Mouse (Mus musculus) liver, embryonic 13.5 days (tissue): ENCODE data around the gene Tepp. TPM values are rescaled to one million over a fixed set of nuclear protein-coding genes. Genes with fewer than 3 reads are reported as not detected.

Experiments used
- ATAC-seq: fragments of 200-750 bp; cut with Nextera tagmentation; 2 replicates; pipeline ENCODE4 v1.8.0; 2017; ENCODE audit warnings: low read depth, mild to moderate bottlenecking, moderate number of reproducible peaks, moderate library complexity
- DNase-seq: peaks from one replicate; pipeline ENCODE4 v3.0.0; 2022
- H3K27ac ChIP-seq: fragments of 300-500 bp; sonication (generic); 2 replicates; pipeline ENCODE4 v1.5.1; 2015; ENCODE audit warnings: moderate library complexity, mild to moderate bottlenecking, inconsistent platforms
- H3K27me3 ChIP-seq: fragments of 300-500 bp; sonication (generic); 2 replicates; pipeline ENCODE4 v1.6.1; 2015; ENCODE audit warnings: mild to moderate bottlenecking, inconsistent platforms
- H3K36me3 ChIP-seq: fragments of 300-500 bp; sonication (generic); 2 replicates; pipeline ENCODE4 v1.6.1; 2015; ENCODE audit warnings: mild to moderate bottlenecking, inconsistent platforms
- H3K4me1 ChIP-seq: fragments of 300-500 bp; sonication (generic); replicated peaks from 2 replicates; pipeline ENCODE4 v1.6.1; 2015; ENCODE audit warnings: inconsistent platforms
- H3K4me2 ChIP-seq: fragments of 300-500 bp; sonication (generic); 2 replicates; pipeline ENCODE4 v1.6.1; 2015; ENCODE audit warnings: inconsistent platforms, mild to moderate bottlenecking, moderate library complexity
- H3K4me3 ChIP-seq: fragments of 300-500 bp; sonication (generic); replicated peaks from 2 replicates; pipeline ENCODE4 v1.5.1; 2015; ENCODE audit warnings: mild to moderate bottlenecking, inconsistent platforms
- H3K9ac ChIP-seq: fragments of 300-500 bp; sonication (generic); 2 replicates; pipeline ENCODE4 v1.6.1; 2015; ENCODE audit warnings: mild to moderate bottlenecking, inconsistent platforms
- H3K9me3 ChIP-seq: fragments of 300-500 bp; sonication (generic); replicated peaks from 2 replicates; pipeline ENCODE4 v1.6.1; 2016; ENCODE audit warnings: inconsistent platforms
- WGBS: fragments of 180-500 bp; shearing (Covaris S2); methylation state at CpG from one replicate; pipeline ENCODE4 v1.1.7; 2015; ENCODE audit not compliant: insufficient replicate concordance; 5-methylcytosine and 5-hydroxymethylcytosine counted together
- polyA plus RNA-seq: library from polyadenylated mRNA; unstranded; fragments of >200 nt; fragmentation: Nextera tagmentation; extraction: Ambion mirVana; gene quantifications from 2 replicates; pipeline ENCODE4 v1.2.1, GENCODE M21; 2015

Gene Tepp
- polyA plus RNA-seq, 1 experiment from 2014 or later = not detected

DNA sequence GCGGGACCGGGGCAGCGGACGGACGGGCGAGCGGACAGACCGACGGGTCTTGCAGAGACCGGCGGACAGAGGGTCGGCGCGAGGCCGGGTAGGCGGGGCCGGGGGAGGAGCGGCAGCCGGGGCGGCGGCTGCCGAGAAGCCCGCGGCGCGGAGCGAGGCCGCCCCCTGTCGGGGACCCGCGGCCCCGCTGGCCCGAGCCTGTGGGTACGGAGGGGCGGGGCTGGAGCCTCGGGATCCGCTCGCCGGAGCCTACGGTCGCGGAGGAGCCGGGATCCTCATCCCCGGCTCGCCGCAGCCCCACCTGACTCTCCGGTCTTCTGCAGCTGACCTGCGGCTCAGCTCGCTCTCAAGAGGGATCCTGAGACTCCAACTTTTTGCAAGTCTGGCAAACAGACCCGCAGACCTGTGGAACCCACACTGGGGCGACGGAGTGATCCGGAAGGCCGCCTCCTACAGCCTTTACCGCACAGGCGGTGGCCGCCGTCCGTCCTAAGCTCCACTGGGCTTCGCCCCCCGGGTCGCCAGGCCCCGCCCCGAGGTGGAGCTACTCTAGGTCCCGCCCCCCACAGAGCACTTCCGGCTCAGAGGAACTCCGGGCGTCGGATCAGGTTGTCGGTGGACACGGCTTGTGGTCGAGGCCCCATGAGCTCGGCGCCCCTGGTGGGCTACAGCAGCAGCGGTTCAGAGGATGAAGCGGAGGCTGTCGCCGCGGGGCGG lies 21.5 kb downstream of the Tepp start, which contains the start of the genes Zfp319 and Usb1:
Gene Zfp319 (minus strand): TSS at position 231 of the 717 bp plus-strand sequence.
Gene Usb1 (plus strand): TSS at position 565 of the 717 bp plus-strand sequence.
- no peaks in the 10 kb centered on the region for H3K27me3 ChIP-seq
- H3K9me3 ChIP-seq = no peaks in the 10 kb centered on the region
- H3K4me1 ChIP-seq = peaks cover 33% of the 10 kb centered on the region
- H3K36me3 ChIP-seq = peaks cover 40% of the 10 kb centered on the region
- H3K9ac ChIP-seq = peak within 1 kb of the TSS; percentile 85
- under 1% methylated on average over 77 of the region's 80 CpGs for WGBS
- H3K4me3 ChIP-seq = peak within 1 kb of the TSS; percentile 75
- peak; percentile 91 for ATAC-seq
- H3K27ac ChIP-seq = peak within 1 kb of the TSS; percentile 93
- H3K4me2 ChIP-seq = peak within 1 kb of the TSS; percentile 95
- peak; percentile 90 for DNase-seq

GRCm38 (mm10) chr8:95332437-95333199 lies 22.3 kb downstream of the Tepp start:
- Histone ChIP-seq H3K36me3 (peaks cover 39% of the 10 kb centered on the region), H3K27me3 (no peaks in the 10 kb centered on the region), H3K4me1 (peaks cover 33% of the 10 kb centered on the region), H3K9me3 (no peaks in the 10 kb centered on the region), H3K27ac (peak overlapping the region; percentile 93), H3K9ac (peak overlapping the region; percentile 85), H3K4me3 (peak overlapping the region; percentile 75), H3K4me2 (peak overlapping the region; percentile 95)
- 22% methylated on average over 21 of the region's 21 CpGs for WGBS
- DNase-seq (no peak), ATAC-seq (no peak)

GRCm38 (mm10) chr8:95335706-95336105 lies 25.3 kb downstream of the Tepp start:
- Histone ChIP-seq H3K4me1 (peaks cover 22% of the 10 kb centered on the region), H3K4me3 (no peak overlapping the region), H3K36me3 (peaks cover 25% of the 10 kb centered on the region), H3K9ac (no peak overlapping the region), H3K9me3 (no peaks in the 10 kb centered on the region), H3K4me2 (no peak overlapping the region), H3K27ac (no peak overlapping the region), H3K27me3 (no peaks in the 10 kb centered on the region)
- WGBS = 49% methylated on average over 1 of the region's 1 CpGs
- ATAC-seq (no peak), DNase-seq (no peak)

- H3K27ac ChIP-seq = no peak overlapping the region
- no peak overlapping the region for H3K4me2 ChIP-seq
- H3K4me1 ChIP-seq = peaks cover 16% of the 10 kb centered on the region
- no peak for ATAC-seq
- H3K9ac ChIP-seq = no peak overlapping the region
- H3K36me3 ChIP-seq = peaks cover 25% of the 10 kb centered on the region
- DNase-seq = no peak
- no peak overlapping the region for H3K4me3 ChIP-seq
- H3K27me3 ChIP-seq = no peaks in the 10 kb centered on the region
- H3K9me3 ChIP-seq = no peaks in the 10 kb centered on the region
Observed at GRCm38 (mm10) chr8:95336363-95336762, 26.0 kb downstream of the Tepp start.

DNA sequence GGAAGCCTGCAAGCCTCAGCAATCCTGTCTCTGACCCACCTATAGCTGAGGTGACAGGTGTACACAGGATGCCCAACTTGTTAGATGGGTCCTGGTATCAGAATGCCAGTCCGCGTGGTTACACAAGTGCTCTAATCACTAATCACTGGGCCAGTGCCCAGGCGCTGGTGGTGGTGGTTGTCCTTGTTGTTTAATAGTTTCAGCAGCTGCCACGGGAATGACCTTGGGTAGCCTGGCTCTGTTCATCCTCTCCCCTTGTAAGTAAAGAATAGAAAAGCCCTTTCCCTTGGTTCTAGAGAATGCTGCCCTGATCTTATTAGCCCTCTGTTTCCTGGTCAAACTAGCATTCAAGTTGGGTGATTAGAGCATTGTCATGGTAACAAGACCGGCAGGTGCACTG lies 31.4 kb downstream of the Tepp start:
- Histone ChIP-seq H3K9ac (no peak overlapping the region), H3K36me3 (peaks cover 28% of the 10 kb centered on the region), H3K4me2 (no peak overlapping the region), H3K27me3 (no peaks in the 10 kb centered on the region), H3K27ac (no peak overlapping the region), H3K4me1 (no peaks in the 10 kb centered on the region), H3K4me3 (no peak overlapping the region), H3K9me3 (no peaks in the 10 kb centered on the region)
- no peak for ATAC-seq
- WGBS = 65% methylated on average over 5 of the region's 5 CpGs
- no peak for DNase-seq

GRCm38 (mm10) chr8:95344668-95345067 lies 34.3 kb downstream of the Tepp start:
- DNase-seq (no peak), ATAC-seq (no peak)
- no peak overlapping the region for H3K4me2 ChIP-seq
- H3K4me1 ChIP-seq = no peaks in the 10 kb centered on the region
- 69% methylated on average over 6 of the region's 6 CpGs for WGBS
- H3K9ac ChIP-seq = no peak overlapping the region
- peaks cover 17% of the 10 kb centered on the region; the same call in 1 of the 2 replicates for H3K36me3 ChIP-seq
- H3K27ac ChIP-seq = no peak overlapping the region
- H3K27me3 ChIP-seq = peaks cover 18% of the 10 kb centered on the region
- no peak overlapping the region for H3K4me3 ChIP-seq
- no peaks in the 10 kb centered on the region for H3K9me3 ChIP-seq

DNA sequence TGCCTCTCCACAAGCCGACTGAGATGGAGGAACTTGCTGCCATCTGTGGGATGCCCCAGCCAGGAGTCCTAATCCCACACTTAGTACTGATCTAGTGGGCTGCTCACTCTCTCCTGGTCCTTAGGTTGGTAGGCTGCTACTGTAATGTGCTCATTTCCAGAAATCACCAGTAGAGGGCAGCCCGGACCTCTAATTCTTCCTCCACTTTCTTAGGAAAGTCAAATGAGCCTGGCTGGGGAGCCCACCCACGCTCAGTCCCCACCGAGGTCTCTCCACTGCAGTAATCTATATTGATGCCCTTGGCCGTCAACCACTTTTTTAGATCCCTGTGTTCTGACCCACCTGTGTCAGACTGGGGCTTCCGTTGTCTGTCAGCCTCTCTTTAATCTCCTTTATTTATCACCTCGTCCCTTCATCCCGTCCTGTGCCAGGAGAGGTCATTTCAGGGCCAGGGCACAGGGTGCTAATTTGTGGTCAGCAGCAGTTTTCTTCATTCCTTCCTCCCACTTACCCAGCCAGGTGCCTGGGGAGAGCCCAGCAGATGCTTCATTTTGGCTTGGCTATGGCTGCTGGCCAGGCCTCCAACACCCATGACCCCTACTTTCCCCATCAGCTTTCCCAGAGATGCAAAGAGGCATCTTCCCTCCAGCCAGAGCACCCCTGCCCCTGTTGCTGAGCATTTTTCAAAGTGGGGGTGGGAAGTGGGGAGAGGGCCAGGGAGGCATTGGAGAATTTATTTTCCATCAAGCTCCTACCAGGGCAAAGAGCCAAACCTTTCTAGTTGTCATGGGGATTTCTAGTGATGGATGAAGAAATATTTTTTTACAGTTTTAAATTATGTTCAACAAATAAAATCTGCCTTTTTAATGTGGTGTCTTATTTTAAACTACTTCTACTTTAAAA lies 36.5 kb downstream of the Tepp start:
- Histone ChIP-seq H3K4me2 (no peak overlapping the region), H3K9ac (no peak overlapping the region), H3K4me1 (peaks cover 4% of the 10 kb centered on the region; the same call in 1 of the 2 replicates), H3K4me3 (no peak overlapping the region), H3K9me3 (no peaks in the 10 kb centered on the region), H3K27ac (no peak overlapping the region), H3K36me3 (peaks cover 16% of the 10 kb centered on the region; the same call in 1 of the 2 replicates), H3K27me3 (peaks cover 38% of the 10 kb centered on the region)
- WGBS = 26% methylated on average over 8 of the region's 8 CpGs
- ATAC-seq (peak; percentile 24; the same call in 1 of the 2 replicates), DNase-seq (no peak)

- WGBS = 52% methylated on average over 2 of the region's 2 CpGs
- Histone ChIP-seq H3K27ac (no peak overlapping the region), H3K36me3 (peaks cover 9% of the 10 kb centered on the region; the same call in 1 of the 2 replicates), H3K9me3 (no peaks in the 10 kb centered on the region), H3K27me3 (peaks cover 53% of the 10 kb centered on the region), H3K4me1 (peaks cover 13% of the 10 kb centered on the region; the same call in 1 of the 2 replicates), H3K9ac (no peak overlapping the region), H3K4me2 (no peak overlapping the region), H3K4me3 (no peak overlapping the region)
- ATAC-seq (no peak), DNase-seq (no peak)
Observed at GRCm38 (mm10) chr8:95348356-95348755, 38.0 kb downstream of the Tepp start.

GRCm38 (mm10) chr8:95348811-95349630 lies 38.7 kb downstream of the Tepp start:
- H3K9ac ChIP-seq = no peak overlapping the region
- H3K27me3 ChIP-seq = peaks cover 60% of the 10 kb centered on the region
- DNase-seq = no peak
- peaks cover 5% of the 10 kb centered on the region; the same call in 1 of the 2 replicates for H3K36me3 ChIP-seq
- H3K4me3 ChIP-seq = no peak overlapping the region
- H3K9me3 ChIP-seq = no peaks in the 10 kb centered on the region
- 60% methylated on average over 18 of the region's 19 CpGs for WGBS
- ATAC-seq = no peak
- no peak overlapping the region for H3K4me2 ChIP-seq
- peaks cover 13% of the 10 kb centered on the region; the same call in 1 of the 2 replicates for H3K4me1 ChIP-seq
- no peak overlapping the region for H3K27ac ChIP-seq

DNA sequence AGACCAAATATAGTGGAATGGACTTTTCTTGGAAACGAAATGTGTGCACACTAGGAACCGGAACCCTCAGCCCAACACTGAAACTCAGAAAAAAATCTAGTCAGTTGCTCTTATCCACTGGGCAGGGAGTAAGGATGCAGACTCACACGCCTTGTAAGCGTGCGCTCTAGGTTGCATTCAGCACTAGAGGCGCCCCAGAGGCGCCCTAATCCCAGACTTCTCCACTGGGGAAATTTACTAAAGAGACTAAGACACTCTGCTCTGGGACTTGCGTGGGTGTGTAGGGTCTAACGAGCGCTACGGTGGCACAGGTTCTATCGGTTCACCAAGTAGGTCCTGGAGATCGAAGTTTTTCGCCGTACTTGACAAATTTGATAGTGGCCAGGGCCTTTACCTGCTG lies 41.1 kb downstream of the Tepp start:
- peak overlapping the region; percentile 59; the same call in 1 of the 2 replicates for H3K4me3 ChIP-seq
- no peaks in the 10 kb centered on the region for H3K36me3 ChIP-seq
- WGBS = 7% methylated on average over 15 of the region's 15 CpGs
- no peaks in the 10 kb centered on the region for H3K9me3 ChIP-seq
- ATAC-seq (no peak), DNase-seq (no peak)
- H3K4me1 ChIP-seq = peaks cover 13% of the 10 kb centered on the region; the same call in 1 of the 2 replicates
- peaks cover 84% of the 10 kb centered on the region for H3K27me3 ChIP-seq
- H3K9ac ChIP-seq = no peak overlapping the region
- H3K27ac ChIP-seq = no peak overlapping the region
- peak overlapping the region; percentile 70 for H3K4me2 ChIP-seq
